Mouse (Mus musculus): Measurements from ENCODE around the gene Naaa. TPM values are rescaled to one million over a fixed set of nuclear protein-coding genes. Genes with fewer than 3 reads are reported as not detected.

Naaa gene
- total RNA-seq, 2 experiments from 2014 or later: 15.6 to 22.2 TPM

DNA sequence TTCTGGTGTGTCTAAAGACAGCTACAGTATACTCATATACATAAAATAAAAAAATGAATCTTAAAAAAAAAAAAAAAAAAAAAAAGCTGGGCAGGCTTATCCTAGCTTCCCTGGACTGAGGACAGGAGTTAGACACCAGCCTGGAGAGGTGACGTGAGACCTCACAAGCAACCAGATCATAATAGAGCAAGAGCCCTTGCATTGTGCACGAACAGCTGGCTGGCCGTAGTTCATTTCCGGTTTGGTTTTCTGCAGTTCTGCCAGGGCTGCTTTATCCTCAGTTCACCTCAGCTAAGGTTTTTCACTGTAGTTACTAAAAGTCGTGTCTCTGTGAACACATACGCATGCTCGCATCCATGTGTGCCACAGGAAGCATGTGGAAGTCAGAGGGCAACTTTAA is 50.2 kb downstream of the Naaa start:
- no peak for DNase-seq (ENCODE audit: extremely low spot score in 1 of 2, low spot score in 2 of 2)
- intact Hi-C loops (cut with DNase I): no loop called here

DNA sequence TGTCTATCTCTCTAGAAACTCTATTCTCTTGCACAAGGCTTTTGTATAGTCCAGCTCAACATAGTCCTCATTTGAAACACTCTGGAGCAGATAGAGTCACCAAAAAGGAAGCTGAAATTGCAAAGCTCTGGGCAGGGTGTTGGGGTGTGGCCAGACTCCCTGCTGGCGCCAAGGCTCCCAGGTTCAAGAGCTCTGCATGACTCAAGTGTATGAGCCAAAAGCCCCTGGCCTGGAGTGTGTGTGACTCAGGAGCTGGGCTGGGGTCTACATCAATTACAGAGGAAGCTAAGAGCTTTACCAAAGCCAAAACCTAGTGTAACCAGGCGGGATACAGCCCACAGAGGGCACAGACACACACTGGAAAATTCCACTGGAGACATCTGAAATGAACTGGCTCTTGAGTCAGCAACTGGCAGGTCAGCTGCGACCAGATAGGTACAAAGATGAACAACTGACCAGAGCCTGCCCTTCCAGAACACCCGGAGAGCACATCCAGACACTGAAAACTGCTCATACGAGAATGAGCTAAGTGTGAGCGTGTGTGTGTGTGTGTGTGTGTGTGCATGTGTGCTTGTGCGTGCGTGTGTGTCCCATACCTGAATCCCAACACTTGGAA is 57.6 kb downstream of the Naaa start:
- DNase-seq (ENCODE audit: extremely low spot score in 1 of 2, low spot score in 2 of 2): no peak
- intact Hi-C loops (cut with DNase I): no loop called here

DNA sequence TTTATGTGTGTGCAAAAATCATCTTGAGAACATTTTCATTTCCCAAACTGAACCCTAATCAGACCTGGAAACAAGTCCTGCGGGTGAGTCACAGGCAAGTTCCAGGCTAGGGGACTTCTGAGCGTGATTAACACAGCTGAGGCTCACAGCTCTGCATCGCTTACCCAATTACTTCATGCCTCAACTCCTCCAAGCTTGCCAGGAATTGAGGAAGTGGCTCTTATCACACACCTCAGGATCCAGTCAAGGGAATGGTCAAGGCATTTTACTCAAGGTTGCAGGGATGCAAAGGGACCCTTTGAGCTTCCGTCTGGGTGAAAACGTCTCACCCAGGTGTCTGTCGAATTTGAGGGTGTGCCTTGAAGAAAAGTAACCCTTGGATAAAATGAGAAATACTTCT is 58.1 kb downstream of the Naaa start:
- DNase-seq (ENCODE audit: extremely low spot score in 1 of 2, low spot score in 2 of 2): no peak
- intact Hi-C loops (cut with DNase I): no loop called here

DNA sequence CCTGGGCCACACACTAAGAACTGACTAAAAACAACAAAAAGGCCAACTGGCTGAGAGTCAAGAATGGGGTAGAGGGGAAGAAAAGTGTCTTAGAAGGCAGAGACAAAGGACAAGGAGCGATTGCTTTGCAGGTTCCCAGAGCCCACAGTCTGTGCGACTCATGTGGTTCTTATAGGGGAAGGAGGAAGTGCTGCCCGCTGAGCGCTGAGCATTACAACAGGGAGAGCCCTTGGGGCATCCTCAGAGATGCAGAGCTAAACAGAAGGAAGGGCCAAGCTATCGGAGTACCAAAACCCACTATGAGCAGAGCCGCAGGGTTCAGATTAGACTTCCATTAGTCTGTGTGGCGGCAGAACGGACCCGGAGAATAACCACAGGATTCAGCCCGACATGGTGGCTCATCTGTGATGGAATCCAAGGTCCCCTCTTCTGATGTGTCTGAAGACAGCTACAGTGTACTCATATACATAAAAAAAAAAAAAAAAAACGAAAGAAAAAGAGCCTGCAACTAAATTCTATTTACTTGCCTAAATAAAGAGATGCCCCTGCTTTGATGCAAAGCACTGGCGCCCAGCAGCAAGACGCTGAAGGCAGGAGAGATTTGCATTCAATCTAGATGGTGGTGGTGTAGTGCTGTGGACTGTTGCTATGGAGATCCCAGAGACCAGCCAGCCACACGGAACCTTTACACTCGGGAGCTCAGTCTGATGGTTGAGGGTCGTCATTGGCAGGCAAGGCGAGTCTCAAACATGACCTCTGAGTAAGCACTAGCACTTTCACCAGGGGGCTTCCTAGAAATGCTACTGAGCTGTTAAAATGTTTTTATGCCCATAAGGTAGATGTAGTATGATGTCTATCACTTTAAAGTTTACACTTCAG is 58.8 kb downstream of the Naaa start:
- no peak for DNase-seq (ENCODE audit: extremely low spot score in 1 of 2, low spot score in 2 of 2)
- intact Hi-C loops (cut with DNase I): no loop called here

DNA sequence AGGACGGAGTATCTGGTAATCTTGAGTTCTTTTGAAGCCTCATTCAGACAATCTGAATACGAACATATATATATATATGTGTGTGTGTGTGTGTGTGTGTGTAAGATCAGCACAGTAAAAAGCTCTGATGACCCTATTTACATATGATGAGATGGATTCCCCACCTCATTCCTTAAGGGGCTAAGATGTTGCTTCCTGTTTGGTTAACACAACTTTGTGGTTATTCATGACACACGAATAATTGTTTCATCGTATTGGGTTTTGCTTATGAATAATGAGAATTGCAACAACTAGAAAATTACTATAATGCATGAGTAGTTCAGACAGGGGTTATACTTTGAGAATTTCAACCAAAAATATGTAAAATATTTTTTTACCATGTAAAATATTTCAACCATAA is 62.7 kb downstream of the Naaa start, which contains the start of gene U90926:
TSS of gene U90926 (minus strand) at position 101 of the 400 bp plus-strand sequence.
- no peak for DNase-seq (ENCODE audit: extremely low spot score in 1 of 2, low spot score in 2 of 2)
- intact Hi-C loops (cut with DNase I): no loop called here

DNA sequence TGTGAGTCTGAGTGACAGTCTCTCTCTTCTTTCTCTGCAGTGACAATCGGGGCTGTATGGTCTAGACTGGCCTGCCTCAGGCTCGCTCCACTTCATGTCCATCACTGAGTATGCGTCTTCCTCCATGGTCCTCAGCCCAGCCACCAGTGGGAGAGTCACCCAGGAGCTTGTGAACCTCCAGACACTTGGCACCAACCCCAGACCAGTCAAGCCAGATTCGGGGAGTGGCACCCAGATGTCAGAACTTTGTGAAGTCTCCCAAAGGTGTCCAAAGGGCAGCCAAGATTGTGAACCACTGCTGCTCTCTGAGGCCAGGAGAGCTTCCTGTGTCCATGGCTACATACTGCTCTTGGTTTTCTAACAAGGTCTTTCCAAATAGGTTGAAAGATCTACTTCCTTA is 65.7 kb downstream of the Naaa start:
- no peak for DNase-seq (ENCODE audit: extremely low spot score in 1 of 2, low spot score in 2 of 2)
- intact Hi-C loops (cut with DNase I): no loop called here

DNA sequence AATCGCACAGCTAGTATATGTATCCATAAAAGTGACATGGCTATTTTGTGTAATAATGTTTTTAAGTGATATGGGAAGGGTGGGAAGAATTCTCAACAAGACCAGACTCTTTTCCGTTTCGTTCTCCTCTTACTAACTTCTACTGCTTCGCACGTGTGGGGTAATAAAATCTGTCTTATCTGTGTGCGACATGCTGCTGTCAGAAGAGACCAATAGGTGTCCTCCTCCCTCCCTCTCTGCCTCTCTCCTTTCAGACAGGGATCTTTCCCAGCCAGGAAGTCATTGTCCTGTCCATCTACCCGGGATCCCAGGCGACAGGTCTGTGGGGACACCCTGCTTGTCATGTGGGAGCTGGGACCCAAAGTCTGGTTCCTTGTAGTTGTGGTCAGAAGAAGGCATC is 67.8 kb downstream of the Naaa start:
- intact Hi-C loops (cut with DNase I): no loop called here
- no peak for DNase-seq (ENCODE audit: extremely low spot score in 1 of 2, low spot score in 2 of 2)

Other genes starting within 250 kb of the Naaa start
- 10 to 100 TPM; 91.8 to 96.6 TPM for gene Cdkl2, start 234.3 kb downstream of the Naaa start, total RNA-seq (2021)
- 100 to 1,000 TPM; 177 to 178 TPM for gene G3bp2, start 194.5 kb downstream of the Naaa start, total RNA-seq (2021)
- 10 to 100 TPM; 59.2 to 61.9 TPM for gene Uso1, start 140.2 kb downstream of the Naaa start, total RNA-seq (2021)
- gene U90926, start 62.8 kb downstream of the Naaa start, total RNA-seq (2021): not detected
- gene Ppef2, start 21.9 kb downstream of the Naaa start, total RNA-seq (2021): under 1 TPM; 0.47 to 0.66 TPM
- gene Sdad1, start 32.3 kb upstream of the Naaa start, total RNA-seq (2021): 10 to 100 TPM; 20.5 to 25.3 TPM
- gene Cxcl9, start 49.9 kb upstream of the Naaa start, total RNA-seq (2021): not detected
- gene Art3, start 53.7 kb upstream of the Naaa start, total RNA-seq (2021): 1 to 10 TPM; 7.6 to 9.5 TPM
- gene Cxcl10, start 70.7 kb upstream of the Naaa start, total RNA-seq (2021): not detected
- gene Nup54, start 157.0 kb upstream of the Naaa start, total RNA-seq (2021): 10 to 100 TPM; 38.0 to 41.7 TPM
- gene Scarb2, start 228.7 kb upstream of the Naaa start, total RNA-seq (2021): 10 to 100 TPM; 90.0 to 92.6 TPM